Mouse (Mus musculus): ENCODE results near the gene Caml.
A peak's percentile ranks its signal among the peaks of the same experiment; 100 is the strongest.
"Not testable (repeated sequence)": the region's sequence is repeated elsewhere in the genome, so short reads cannot be mapped to it uniquely, and the experiment has no call there.

The Caml gene

DNA sequence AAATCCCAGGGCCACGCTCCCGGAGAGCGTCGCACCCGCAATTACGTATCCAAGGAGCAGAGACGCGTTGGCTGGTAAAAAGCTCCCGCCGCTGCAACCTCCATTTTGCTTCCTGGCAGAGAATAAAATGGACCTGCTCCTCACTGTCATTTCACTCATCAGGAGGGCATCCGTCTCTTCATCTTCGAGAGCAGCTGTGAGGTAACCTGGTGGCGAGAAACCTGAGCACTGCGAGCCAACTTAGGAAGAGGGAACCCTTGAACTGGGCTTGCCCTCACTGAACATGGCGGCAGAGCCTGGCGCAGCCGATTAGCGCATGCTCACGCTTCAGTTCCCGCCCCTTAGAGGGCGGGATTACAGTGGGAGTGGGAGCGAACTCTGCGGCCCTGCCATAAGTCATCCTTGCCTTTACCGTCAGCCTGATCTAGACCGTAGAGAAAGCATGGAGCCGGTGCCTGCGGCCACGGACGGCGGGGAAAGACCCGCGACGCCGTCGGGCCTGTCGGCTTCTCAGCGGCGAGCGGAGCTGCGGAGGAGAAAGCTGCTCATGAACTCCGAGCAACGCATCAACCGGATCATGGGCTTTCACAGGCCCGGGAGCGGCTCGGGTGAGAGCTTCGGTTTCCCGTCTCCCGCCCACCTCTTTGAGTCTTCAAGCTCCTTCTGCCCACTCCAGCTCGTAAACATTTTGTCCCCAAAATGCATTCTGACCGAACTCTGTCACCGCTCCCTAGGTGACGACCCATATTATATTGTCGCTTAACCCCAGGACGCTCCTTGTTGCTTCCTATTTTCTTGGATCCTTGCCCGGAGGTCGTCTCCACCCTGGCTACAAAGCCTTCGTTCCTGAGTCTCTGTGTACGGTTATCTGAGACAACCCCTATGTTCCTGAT, at the start of gene Caml:
TSS of gene Caml (plus strand) at position 357 of the 893 bp plus-strand sequence.
- peak; percentile 93 to 98 for DNase-seq (ENCODE audit: inconsistent age in 2 of 2, low spot score in 1 of 2)

DNA sequence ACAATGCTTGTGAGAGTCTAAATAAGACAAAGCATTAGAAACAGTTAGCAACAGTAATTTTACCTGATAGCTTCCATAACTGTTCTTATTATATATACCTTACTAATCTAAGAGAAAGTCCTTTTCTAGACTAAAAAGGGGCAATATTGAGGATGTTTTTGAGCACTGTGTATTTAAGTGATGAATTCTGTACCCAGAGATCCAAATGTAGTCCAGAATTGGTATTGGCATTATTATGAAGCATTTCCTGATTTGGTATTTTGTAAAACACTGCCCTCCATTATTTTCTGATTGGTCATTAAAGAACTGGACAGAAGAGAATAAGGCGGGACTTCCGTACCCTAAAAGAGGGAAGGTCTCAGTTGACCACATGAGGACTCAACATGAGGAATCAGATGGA, 49.4 kb upstream of the Caml start, which contains the start of gene Tmed9:
TSS of gene Tmed9 (plus strand) at position 301 of the 400 bp plus-strand sequence.
- DNase-seq (ENCODE audit: inconsistent age in 2 of 2, low spot score in 1 of 2) = no peak

DNA sequence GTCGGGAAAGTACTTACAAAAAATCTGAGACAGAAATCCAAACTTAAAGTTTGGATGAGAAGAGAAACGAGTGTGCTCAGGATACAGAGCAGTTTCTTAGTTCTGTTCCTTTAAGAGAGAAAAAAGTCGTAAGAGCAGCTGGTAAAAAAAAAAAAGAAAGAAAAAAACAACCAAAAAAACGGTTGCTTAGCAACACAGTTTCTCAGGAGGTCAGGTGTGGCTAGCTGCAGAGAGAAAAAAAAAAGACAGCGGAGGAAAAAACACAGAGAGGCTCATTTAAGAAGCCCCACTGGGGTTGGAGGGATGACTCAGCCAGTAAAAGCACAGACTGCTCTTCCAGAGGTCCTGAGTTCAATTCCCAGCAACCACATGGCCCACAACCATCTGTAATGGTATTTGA, 48.5 kb upstream of the Caml start:
- no peak for DNase-seq (ENCODE audit: inconsistent age in 2 of 2, low spot score in 1 of 2)

DNA sequence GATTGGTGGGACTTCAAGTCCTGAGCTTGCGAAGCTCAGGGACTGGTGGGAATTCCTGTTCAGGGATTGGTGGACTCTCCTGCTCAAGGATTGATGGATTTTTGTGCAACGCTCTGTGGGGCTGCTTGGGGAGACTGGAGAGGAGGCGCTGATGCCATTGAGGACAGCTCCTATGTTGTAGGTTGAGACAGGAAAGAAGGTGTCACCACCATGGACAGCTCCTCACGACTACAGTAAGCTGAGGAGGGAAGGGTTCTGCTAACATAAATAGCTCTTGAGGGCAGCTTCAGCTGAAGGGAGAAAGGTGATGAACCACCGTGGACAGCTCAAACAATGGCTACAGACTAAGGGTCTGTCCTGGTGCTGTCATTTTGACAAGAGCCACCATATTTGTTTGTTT, 46.9 kb upstream of the Caml start:
- no peak for DNase-seq (ENCODE audit: inconsistent age in 2 of 2, low spot score in 1 of 2)

DNA sequence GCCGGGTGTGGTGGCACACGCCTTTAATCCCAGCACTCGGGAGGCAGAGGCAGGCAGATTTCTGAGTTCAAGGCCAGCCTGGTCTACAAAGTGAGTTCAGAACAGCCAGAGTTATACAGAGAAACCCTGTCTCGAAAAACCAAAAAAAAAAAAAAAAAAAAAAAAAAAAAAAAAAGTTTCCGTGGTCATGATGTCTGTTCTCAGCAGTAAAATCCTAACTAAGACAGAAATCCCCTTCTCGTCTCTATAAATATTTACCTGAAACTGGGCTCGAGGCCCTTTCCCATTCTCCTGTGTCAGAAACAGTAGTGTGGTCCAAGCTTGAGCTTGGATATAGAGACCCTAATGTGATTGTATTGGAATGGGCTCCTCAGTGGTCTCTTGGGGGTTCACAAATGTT, 45.9 kb upstream of the Caml start:
- not testable (repeated sequence) for DNase-seq (ENCODE audit: inconsistent age in 2 of 2, low spot score in 1 of 2)

DNA sequence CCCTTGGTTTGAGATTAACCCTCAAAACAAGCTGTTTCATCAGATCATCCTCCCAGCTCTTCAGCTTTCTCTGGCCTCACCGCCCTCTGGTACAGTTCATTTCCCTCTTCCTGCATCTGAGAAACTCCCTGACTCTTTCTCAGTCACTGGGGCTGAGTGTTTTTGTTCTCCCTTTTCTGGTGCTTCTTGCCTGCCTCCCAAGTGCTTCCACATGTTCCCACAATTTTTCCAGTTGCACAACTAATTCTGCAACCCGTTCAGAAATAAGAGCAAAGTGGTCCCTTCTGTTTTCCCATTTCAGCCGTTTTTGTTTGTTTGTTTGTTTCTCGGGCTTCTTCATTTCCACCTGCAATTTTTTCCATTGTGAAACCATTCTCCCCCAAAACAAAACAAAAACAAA, 44.7 kb upstream of the Caml start:
- DNase-seq (ENCODE audit: inconsistent age in 2 of 2, low spot score in 1 of 2) = no peak

DNA sequence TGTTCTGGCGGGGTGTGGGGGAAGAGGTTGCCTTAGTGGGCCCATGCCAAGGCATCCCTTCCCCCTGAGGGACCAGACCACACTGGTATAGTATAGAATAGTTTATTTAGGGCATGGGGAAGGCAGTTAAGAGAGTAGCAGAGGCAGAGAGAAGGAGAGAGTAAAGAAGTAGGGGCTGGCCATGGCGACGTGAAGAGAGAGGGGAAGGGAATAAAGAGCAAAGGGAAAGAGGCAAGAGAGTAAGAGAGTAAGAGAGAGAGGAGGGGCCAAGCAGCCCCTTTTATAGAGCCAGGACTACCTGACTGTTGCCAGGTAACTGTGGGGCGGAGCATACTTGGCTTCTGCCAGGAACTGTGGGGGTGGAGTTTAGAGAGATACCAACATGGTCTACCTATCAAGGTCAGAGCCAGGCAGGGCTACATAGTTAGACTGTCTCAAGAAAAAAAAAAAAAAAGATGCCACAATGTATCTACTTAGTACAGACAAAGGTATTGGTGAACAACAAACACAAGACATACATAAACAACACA, 30.8 kb upstream of the Caml start:
- peak in 1 of 2 experiments; percentile 31 for DNase-seq (ENCODE audit: inconsistent age in 2 of 2, low spot score in 1 of 2)

DNA sequence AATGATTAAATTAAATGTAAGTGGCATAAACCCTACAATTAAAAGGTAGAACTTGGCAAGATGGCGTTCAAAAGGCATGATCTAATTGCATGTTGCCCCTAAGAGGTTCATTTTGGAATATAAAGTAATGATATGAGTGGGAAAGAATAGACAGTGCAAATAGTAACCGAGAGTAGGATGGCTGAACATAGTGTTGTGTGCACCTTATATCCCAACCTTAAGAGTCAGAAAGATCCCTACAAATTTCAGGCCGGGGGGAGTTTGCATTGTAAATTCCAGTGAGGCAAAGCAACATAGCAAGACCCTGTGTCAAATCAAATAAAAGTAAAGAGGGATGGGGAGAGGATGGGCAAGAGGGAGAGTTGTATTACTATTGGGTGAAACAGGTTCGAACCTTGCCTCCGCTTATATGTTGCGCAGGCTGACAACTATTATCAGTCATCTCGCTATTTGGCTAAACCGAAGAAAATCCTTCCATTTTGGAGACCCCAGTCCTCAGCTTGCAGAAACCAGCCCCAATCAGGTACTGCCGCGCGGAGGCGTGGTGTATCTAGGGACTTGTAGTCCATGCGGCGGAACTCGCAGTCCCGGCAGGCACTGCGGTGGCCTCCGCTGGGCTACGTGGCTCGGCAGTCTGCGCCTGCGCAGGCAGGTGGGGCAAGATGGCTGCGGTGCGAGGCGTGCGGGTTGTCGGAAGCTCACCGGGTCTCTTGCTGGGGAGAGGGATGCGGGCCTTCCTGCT, 30.1 kb upstream of the Caml start:
- peak; percentile 97 to 98 for DNase-seq (ENCODE audit: inconsistent age in 2 of 2, low spot score in 1 of 2)

DNA sequence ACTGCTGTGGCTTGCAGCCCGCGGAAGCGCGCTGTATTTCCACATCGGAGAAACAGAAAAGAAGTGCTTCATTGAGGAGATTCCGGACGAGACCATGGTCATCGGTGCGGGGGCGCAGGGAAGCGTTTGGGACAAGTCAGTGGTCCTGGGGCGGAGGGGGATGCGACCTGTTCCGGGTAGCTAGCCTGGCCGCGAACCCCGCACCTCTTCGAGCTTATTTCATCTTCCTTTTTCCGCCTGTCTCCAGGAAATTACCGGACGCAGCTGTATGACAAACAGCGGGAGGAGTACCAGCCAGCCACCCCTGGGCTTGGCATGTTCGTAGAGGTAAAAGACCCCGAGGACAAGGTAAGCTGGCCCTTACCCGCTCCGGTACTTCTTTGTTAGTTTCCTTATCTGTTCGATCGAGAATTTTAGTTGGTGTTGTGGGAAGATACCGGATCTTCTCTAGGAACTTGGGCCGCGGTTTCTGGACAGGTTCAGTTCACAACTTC, 29.5 kb upstream of the Caml start:
- no peak for DNase-seq (ENCODE audit: inconsistent age in 2 of 2, low spot score in 1 of 2)

DNA sequence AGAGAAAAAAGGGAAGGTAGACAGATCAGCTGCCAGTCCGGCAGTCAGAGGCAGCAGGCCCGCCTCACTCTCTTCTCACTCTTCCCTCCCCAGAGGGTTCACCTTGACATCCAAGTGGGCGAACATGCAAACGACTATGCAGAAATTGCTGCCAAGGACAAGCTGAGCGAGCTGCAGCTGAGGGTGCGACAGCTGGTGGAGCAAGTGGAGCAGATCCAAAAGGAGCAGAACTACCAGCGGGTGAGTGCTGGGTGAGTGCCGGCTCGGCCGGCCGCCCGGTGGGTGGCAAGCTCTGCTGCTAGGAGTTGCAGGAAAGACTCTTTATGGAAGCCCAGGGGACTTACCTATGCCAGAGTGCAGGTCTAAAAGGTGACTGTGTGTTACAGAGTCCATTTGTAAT, 27.4 kb upstream of the Caml start:
- DNase-seq (ENCODE audit: inconsistent age in 2 of 2, low spot score in 1 of 2) = peak; percentile 64 to 80

DNA sequence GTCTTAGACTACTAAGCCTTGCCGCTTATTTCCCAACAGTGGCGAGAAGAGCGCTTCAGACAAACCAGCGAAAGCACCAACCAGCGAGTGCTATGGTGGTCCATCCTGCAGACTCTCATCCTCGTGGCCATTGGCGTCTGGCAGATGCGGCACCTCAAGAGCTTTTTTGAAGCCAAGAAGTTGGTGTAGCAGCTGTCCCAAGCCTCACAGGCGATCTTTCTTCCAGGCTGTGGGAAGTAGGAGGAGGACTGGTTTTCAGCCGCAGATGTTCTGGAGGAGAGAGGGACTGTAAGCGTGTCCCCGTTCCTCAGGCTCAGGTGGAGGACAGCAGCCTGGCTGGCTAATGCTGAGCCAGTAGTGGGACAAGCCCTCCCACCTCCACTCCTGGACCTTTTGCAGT, 26.0 kb upstream of the Caml start:
- DNase-seq (ENCODE audit: inconsistent age in 2 of 2, low spot score in 1 of 2) = no peak

DNA sequence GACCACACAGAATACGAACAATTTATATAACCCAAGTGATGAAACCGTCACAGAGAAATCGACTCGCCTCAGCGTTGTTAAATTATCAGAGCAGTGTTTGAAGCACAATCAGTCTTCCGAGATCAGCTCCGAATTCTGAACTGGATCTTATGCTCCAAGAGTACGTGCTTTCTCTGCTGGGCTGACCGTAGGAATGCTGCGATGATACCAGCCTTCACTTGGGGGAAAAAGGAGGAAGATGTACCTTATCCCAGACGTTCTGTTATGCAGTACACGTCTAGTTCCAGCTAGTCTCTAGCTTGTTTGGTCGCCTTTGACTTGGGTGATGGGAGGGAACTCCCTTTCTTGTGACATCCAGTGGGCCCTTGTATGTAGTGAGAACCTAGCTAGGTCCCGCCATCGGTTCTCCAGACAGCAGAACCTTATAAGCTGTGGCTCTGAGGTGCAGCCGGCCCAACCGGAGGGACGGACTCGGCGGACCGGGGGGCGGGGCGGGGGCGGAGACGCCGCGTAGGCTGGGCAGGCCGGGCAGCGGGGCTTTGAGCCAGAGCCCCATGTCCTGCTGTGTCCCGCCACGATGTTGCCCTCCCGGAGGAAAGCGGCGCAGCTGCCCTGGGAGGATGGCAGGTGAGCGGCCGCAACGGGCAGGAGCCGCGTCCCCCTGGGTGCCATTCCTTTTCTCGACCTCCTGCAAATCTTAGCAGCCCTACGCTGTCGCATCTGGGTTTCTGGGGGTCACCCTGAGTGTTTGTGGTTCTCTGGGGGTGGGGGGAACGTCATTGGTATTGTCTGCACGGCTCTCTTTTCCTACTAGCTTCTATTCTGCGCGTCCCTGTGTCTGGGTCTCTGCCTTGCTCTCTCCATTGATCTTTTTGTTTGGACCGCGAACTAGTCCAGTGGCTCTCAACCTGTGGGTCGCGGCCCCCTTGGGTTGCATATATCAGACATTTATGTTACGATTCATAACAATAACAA, 23.0 kb upstream of the Caml start, which contains the start of gene B4galt7:
TSS of gene B4galt7 (plus strand) at position 331 of the 975 bp plus-strand sequence.
- peak; percentile 89 to 96 for DNase-seq (ENCODE audit: inconsistent age in 2 of 2, low spot score in 1 of 2)

DNA sequence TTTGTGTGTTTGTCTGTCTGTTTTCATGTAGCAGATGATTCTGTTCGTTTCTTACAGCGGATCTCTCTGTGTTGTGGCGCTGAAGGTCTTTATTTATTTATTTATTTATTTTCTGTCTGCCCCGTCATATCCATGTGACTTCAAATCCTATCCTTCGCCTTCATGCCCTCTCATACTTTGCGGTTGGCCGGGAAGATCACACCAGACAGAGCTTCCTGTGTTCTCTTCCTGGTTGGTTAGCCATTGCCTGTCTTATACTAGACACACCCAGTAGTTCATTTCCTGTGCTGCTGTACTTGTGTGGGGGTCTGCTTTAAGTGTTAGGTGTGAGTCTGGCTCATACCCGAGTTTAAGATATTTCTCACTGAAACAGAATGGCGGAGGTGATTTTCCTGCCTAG, 22.1 kb upstream of the Caml start:
- peak in 1 of 2 experiments; percentile 53 for DNase-seq (ENCODE audit: inconsistent age in 2 of 2, low spot score in 1 of 2)

DNA sequence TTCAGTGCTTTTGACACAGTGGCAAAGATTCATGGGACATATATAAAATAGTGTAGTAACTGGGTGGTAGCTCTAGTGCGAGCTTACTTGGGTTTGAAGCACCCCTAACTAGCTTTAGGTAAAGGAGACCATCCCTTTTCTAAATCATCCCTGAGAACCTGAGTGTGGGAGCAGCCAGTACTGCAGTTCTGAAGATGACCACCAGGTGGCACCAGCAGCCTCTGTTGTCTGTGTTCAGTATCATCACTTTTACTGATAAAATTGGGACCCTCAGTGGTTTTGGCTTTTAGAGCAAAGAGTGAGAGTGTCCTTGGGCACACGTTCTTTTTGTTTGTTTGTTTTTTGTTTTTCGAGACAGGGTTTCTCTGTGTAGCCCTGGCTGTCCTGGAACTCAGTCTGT, 21.2 kb upstream of the Caml start:
- DNase-seq (ENCODE audit: inconsistent age in 2 of 2, low spot score in 1 of 2) = peak; percentile 68 to 93

DNA sequence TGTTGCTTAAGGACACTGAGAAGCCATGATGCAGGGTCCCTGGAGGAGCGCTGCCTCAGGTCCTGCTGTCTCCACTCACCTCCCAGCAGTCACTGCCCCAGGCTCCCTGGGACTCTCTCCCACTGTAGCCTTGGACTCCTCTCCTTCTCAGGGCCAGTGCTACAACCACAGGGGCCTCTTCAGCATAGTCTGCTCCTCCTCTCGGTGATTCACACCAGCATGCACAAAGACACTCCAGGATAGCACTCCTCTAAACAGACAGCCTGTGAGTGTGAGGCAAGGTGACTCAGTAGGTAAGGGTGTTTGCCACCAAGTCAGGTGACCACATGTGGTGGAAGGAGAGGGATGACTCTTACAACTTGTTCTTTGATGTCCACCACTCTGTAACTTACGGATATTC, 18.2 kb upstream of the Caml start:
- peak in 1 of 2 experiments; percentile 61 for DNase-seq (ENCODE audit: inconsistent age in 2 of 2, low spot score in 1 of 2)

DNA sequence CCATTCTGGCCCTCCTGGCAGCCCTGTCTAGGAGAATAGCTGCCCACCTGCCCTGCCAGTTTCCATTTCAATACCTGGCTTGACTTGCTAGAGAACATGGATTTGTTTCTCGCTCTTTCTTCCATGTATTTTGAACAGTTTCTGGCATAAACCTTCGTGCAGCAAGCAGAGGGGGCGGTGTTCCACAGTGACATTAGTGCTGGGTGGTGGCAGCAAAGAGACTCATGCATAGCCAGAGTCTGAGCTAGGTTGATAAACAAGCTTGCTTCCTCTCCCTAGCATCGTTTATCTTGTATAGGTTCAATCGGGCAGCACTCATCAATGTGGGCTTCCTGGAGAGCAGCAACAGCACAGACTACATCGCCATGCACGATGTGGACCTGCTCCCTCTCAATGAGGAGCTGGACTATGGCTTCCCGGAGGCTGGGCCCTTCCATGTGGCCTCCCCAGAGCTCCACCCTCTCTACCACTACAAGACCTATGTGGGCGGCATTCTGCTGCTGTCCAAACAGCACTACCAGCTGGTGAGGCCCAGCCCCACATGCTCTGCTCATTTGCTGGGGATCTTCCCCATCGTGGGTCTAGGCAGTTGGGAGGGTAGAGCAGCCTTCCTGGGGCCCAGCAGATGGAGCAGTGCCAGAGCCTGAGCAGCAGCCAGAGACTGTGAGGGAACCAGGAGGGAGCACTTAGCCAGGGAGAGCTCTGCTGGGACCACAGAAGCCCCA, 15.7 kb upstream of the Caml start:
- DNase-seq (ENCODE audit: inconsistent age in 2 of 2, low spot score in 1 of 2) = no peak

DNA sequence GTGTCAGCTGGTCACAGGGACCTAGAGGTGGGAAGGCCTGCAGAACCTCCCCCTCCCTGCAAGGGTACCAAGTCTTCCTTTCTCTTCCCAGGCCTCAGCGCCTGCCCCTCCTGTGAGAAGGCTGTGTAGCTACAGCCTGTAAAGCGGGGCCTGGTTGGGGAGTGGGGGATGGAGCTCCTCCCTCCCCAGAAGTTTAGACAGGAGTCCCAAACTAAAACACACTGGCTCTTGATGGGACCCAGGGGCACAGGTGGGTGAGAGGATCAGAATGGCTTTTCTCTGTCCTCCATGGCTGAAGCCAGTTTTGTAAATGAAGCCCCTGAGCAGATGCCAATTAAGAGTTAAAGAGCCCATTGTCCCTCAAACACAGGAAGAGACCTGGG, 15.2 kb upstream of the Caml start:
- peak in 1 of 2 experiments; percentile 16 for DNase-seq (ENCODE audit: inconsistent age in 2 of 2, low spot score in 1 of 2)

DNA sequence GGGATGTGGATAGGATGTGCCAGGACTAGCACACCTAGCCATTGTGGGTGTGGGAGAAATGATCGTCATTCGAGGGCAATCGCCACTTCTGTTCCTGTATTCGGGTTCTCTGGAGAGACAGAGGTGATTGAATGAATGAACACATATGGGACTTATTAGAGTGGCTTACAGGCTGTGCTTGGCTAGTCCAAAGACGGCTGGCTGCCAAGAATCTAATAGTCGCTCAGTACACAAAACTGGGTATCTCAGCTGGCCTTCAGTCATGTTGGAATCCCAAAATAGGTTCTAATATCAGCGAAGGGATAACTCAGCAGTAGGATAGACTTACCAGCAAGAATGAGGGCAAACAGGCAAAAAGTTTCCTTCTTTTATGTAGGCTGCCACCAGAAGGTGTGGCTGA, 10.8 kb upstream of the Caml start:
- no peak for DNase-seq (ENCODE audit: inconsistent age in 2 of 2, low spot score in 1 of 2)

DNA sequence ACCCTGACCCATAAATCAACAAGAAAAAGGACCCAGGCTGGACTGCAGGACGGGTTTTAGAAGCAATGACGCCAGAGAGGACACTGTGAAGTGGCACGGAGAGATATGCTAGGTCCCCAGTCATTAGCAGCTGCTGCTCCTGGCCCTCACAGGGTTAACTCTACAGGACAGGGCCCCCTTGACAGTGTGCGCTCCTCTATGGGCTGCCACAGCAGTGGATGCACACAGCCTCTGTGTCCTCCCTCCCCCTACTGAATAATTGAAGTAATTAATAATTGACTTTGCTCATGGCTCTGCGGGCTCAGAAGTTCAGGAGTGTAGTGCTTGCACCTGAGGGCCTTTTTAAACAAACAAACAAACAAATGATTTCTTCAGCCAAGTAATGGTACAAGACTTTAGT, 9.3 kb upstream of the Caml start:
- DNase-seq (ENCODE audit: inconsistent age in 2 of 2, low spot score in 1 of 2) = no peak

DNA sequence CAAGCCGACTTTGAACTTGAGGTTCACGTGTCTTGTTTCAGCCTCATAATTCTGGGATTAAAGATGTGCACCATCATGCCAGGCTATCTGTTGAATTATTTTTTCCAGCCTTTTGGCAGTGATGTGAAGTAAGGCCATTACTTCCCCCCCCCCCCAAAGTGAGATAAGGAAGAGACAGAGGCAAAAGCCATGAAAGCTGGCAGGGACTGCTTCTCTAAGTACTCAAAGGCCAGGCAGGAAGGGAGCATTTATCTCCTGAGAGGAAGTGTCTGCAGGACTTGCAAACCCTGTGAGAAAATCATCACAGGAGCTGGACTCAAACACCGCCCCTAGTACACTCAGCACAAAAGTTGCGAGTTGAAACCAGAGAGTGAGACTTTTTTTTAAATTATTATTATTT, 3.5 kb upstream of the Caml start:
- DNase-seq (ENCODE audit: inconsistent age in 2 of 2, low spot score in 1 of 2) = no peak
